Mouse (Mus musculus): Measurements from ENCODE around the gene Mark4. TPM values are rescaled to one million over a fixed set of nuclear protein-coding genes. Genes with fewer than 3 reads are reported as not detected.

Gene Mark4
- polyA plus RNA-seq, 1 experiment, result 14.1 TPM

- Histone ChIP-seq H3K4me1 (ENCODE audit: control insufficient read depth, insufficient read depth, low read length) (peaks cover 14% of the 10 kb centered on the region), H3K27me3 (ENCODE audit: control insufficient read depth, insufficient read depth, low read length) (no peaks in the 10 kb centered on the region), H3K36me3 (ENCODE audit: control insufficient read depth, insufficient read depth, low read length) (no peaks in the 10 kb centered on the region), H3K27ac (ENCODE audit: control insufficient read depth, insufficient read depth, low read depth, low read length) (no peak overlapping the region), H3K4me3 (ENCODE audit: control insufficient read depth, low read depth, low read length) (peak overlapping the region; percentile 23)
- TF ChIP-seq POLR2A (IDR thresholded peaks at IDR 0.05; ENCODE audit: control insufficient read depth, low read depth, low read length), result no peak
- TF ChIP-seq CTCF (IDR thresholded peaks at IDR 0.05; ENCODE audit: control insufficient read depth, insufficient read depth, insufficient replicate concordance, low read depth, low read length), result no peak
Observed at GRCm38 (mm10) chr7:19426349-19426748, 32.3 kb downstream of the Mark4 start.

DNA sequence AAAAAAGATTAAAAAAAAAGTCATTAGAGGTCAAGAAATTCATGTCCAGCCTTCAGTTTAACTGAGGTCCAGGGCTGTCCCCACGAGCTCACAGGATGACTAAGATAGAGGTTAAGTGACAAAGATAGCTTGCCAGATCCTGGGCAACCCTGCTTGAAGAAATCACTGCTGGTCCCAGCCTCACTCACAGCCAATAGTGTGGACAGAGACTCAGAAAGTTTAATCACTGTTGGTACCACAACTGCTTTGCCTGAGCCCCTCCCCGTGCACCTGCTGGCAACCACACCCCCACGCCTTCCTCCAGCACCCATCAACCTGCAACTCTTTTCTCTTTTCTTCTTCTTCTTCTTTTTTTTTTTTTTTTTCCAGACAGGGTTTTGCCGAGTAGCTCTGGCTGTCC, 34.6 kb downstream of the Mark4 start:
- Histone ChIP-seq H3K36me3 (ENCODE audit: control insufficient read depth, insufficient read depth, low read length) (no peaks in the 10 kb centered on the region), H3K4me1 (ENCODE audit: control insufficient read depth, insufficient read depth, low read length) (peaks cover 25% of the 10 kb centered on the region), H3K27ac (ENCODE audit: control insufficient read depth, insufficient read depth, low read depth, low read length) (no peak overlapping the region), H3K4me3 (ENCODE audit: control insufficient read depth, low read depth, low read length) (no peak overlapping the region), H3K27me3 (ENCODE audit: control insufficient read depth, insufficient read depth, low read length) (no peaks in the 10 kb centered on the region)
- TF ChIP-seq CTCF (IDR thresholded peaks at IDR 0.05; ENCODE audit: control insufficient read depth, insufficient read depth, insufficient replicate concordance, low read depth, low read length) (no peak), POLR2A (IDR thresholded peaks at IDR 0.05; ENCODE audit: control insufficient read depth, low read depth, low read length) (no peak)

DNA sequence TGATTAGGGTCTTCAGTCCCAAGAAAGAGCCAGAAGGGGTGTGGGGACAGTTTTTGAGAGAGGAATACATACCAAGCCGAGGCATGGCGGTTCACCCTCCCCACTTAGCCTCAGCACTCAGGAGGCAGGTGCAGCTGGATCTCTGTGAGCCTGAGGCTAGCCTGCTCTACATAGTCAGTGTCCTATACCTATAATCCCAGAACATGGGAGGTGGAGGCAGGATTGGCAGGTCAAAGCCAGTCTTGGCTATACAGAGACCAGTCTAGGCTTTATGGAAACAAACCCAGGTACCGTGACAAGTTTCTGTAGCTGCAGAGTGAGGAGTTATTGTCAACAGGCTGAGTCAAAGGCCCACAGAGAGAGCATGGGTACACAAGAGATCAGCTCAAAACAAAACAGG, 35.5 kb downstream of the Mark4 start:
- peaks cover 25% of the 10 kb centered on the region for H3K4me1 ChIP-seq (ENCODE audit: control insufficient read depth, insufficient read depth, low read length)
- H3K36me3 ChIP-seq (ENCODE audit: control insufficient read depth, insufficient read depth, low read length), result no peaks in the 10 kb centered on the region
- H3K27ac ChIP-seq (ENCODE audit: control insufficient read depth, insufficient read depth, low read depth, low read length), result no peak overlapping the region
- H3K4me3 ChIP-seq (ENCODE audit: control insufficient read depth, low read depth, low read length), result no peak overlapping the region
- H3K27me3 ChIP-seq (ENCODE audit: control insufficient read depth, insufficient read depth, low read length), result no peaks in the 10 kb centered on the region
- TF ChIP-seq CTCF (IDR thresholded peaks at IDR 0.05; ENCODE audit: control insufficient read depth, insufficient read depth, insufficient replicate concordance, low read depth, low read length) (no peak), POLR2A (IDR thresholded peaks at IDR 0.05; ENCODE audit: control insufficient read depth, low read depth, low read length) (no peak)

DNA sequence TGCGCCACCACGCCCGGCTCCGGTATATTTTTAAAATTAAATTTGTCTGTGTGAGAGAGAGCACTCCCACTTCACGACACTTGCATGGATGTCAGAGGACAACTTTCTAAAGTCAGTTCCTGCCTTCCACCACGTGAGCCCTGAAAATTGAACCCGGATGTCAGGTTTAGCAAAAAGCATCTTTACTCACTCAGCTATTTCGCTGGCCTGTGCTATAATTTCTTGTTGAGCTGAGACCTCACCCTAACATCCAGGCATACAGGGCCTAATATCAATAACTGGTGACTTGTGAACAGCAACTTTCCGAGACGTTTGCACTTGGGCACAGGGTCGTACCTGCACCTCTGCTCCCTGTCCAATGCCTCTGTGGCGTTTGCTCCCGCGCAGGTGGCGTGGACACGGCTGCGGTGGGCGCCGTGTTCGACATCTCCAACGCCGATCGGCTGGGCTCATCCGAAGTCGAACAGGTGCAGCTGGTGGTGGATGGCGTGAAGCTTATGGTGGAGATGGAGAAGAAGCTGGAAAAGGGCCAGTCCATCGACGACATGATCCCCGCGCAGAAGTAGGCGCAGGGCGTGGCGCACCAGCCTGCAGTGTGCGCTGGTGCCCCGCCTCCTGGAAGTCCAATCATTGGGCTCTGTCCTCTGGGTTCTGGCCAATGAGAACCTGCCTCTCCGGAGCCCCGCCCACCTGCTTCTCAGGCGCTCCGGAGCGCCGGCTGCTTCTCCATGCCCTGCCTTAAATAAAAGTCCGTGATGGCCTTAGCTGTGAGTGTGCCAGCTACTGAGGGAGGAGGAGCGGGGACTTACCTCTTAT, 37.6 kb downstream of the Mark4 start:
- Histone ChIP-seq H3K4me3 (ENCODE audit: control insufficient read depth, low read depth, low read length) (peak overlapping the region; percentile 36), H3K36me3 (ENCODE audit: control insufficient read depth, insufficient read depth, low read length) (no peaks in the 10 kb centered on the region), H3K27ac (ENCODE audit: control insufficient read depth, insufficient read depth, low read depth, low read length) (no peak overlapping the region), H3K27me3 (ENCODE audit: control insufficient read depth, insufficient read depth, low read length) (0 out of 2 replicates have a peak, but pooled peaks cover 3% of the 10 kb centered on the region), H3K4me1 (ENCODE audit: control insufficient read depth, insufficient read depth, low read length) (peaks cover 22% of the 10 kb centered on the region)
- TF ChIP-seq POLR2A (IDR thresholded peaks at IDR 0.05; ENCODE audit: control insufficient read depth, low read depth, low read length), result no peak
- no peak for TF ChIP-seq CTCF (IDR thresholded peaks at IDR 0.05; ENCODE audit: control insufficient read depth, insufficient read depth, insufficient replicate concordance, low read depth, low read length)

- H3K27me3 ChIP-seq (ENCODE audit: control insufficient read depth, insufficient read depth, low read length), result 0 out of 2 replicates have a peak, but pooled peaks cover 3% of the 10 kb centered on the region
- peaks cover 21% of the 10 kb centered on the region for H3K4me1 ChIP-seq (ENCODE audit: control insufficient read depth, insufficient read depth, low read length)
- no peak overlapping the region for H3K27ac ChIP-seq (ENCODE audit: control insufficient read depth, insufficient read depth, low read depth, low read length)
- TF ChIP-seq POLR2A (IDR thresholded peaks at IDR 0.05; ENCODE audit: control insufficient read depth, low read depth, low read length), result no peak
- no peak for TF ChIP-seq CTCF (IDR thresholded peaks at IDR 0.05; ENCODE audit: control insufficient read depth, insufficient read depth, insufficient replicate concordance, low read depth, low read length)
- H3K4me3 ChIP-seq (ENCODE audit: control insufficient read depth, low read depth, low read length), result no peak overlapping the region
- H3K36me3 ChIP-seq (ENCODE audit: control insufficient read depth, insufficient read depth, low read length), result no peaks in the 10 kb centered on the region
Observed at GRCm38 (mm10) chr7:19420121-19420520, 38.5 kb downstream of the Mark4 start.

- Histone ChIP-seq H3K4me3 (ENCODE audit: control insufficient read depth, low read depth, low read length) (no peak overlapping the region), H3K36me3 (ENCODE audit: control insufficient read depth, insufficient read depth, low read length) (no peaks in the 10 kb centered on the region), H3K4me1 (ENCODE audit: control insufficient read depth, insufficient read depth, low read length) (peaks cover 28% of the 10 kb centered on the region), H3K27me3 (ENCODE audit: control insufficient read depth, insufficient read depth, low read length) (0 out of 2 replicates have a peak, but pooled peaks cover 3% of the 10 kb centered on the region), H3K27ac (ENCODE audit: control insufficient read depth, insufficient read depth, low read depth, low read length) (no peak overlapping the region)
- no peak for TF ChIP-seq CTCF (IDR thresholded peaks at IDR 0.05; ENCODE audit: control insufficient read depth, insufficient read depth, insufficient replicate concordance, low read depth, low read length)
- no peak for TF ChIP-seq POLR2A (IDR thresholded peaks at IDR 0.05; ENCODE audit: control insufficient read depth, low read depth, low read length)
Observed at GRCm38 (mm10) chr7:19416590-19416989, 42.0 kb downstream of the Mark4 start.

DNA sequence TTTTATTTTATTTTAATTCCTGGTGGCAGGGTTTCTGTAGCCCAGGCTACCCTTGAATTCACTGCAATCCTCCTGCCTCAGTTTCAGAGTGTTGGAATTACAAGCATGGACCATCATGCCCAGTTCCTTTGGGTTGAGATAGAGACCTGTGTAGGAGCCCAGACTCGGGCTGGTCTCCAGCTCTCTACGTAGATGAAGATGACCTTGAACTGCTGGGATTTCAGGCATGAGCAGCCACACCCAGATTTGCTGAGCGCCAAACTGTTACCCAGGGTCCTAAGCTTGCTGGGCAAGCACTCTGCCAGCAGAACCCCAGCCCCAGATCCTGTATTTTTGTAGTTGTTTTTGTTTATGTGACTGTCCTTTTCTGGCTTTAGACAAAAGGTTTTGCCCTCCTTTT, 45.1 kb downstream of the Mark4 start:
- no peak for TF ChIP-seq POLR2A (IDR thresholded peaks at IDR 0.05; ENCODE audit: control insufficient read depth, low read depth, low read length)
- no peak for TF ChIP-seq CTCF (IDR thresholded peaks at IDR 0.05; ENCODE audit: control insufficient read depth, insufficient read depth, insufficient replicate concordance, low read depth, low read length)
- no peak overlapping the region for H3K4me3 ChIP-seq (ENCODE audit: control insufficient read depth, low read depth, low read length)
- 0 out of 2 replicates have a peak, but pooled peaks cover 3% of the 10 kb centered on the region for H3K27me3 ChIP-seq (ENCODE audit: control insufficient read depth, insufficient read depth, low read length)
- H3K4me1 ChIP-seq (ENCODE audit: control insufficient read depth, insufficient read depth, low read length), result peaks cover 22% of the 10 kb centered on the region
- no peaks in the 10 kb centered on the region for H3K36me3 ChIP-seq (ENCODE audit: control insufficient read depth, insufficient read depth, low read length)
- no peak overlapping the region for H3K27ac ChIP-seq (ENCODE audit: control insufficient read depth, insufficient read depth, low read depth, low read length)
